ENCODE assay signal across 8 mouse cellular contexts in the genomic region with DNA sequence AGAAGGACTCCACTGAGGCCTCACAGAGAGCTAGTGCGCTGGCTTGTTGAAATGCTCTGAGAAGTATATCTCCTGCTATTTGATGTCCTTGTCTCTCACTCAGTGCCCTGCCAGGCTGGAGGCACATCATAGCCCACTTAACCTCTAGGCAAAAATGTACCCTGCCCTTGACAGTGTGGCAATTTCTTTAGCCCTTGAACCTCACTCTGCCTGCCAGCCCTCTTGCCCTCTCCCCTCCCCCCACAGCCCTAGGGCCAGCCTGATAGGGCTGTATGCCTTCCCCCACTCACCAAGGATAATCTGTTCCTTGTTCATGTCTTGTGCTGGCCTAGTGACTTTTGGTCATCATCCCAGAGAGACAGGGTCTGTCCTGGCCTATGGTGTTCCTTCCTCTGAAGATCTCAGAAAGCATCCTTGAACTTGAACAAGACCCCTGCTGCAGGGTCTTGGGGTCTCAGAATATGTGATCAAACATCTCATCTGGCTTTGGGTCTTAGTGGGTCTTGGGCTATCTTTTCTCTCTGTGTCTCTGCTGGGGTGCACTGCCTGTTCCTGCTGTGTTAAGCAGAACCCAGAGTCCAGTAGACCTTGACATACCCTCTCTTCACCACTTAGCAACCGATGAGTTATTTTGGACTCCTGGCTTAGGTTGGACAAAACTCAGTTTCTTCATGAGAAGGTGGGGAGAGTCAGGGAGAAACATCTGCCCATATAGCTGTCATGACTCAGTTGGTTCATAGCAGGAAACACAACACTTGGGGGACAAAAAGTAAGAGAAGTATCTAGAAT. TPM values are rescaled to one million over a fixed set of nuclear protein-coding genes. Genes with fewer than 3 reads are reported as not detected.
DNase-seq lines count a peak whose midpoint lies in the region; ATAC-seq and TF ChIP-seq lines count a peak whose summit lies in the region.

No protein-coding gene starts in this region.

- 82% methylated on average over 2 of the region's 2 CpGs for WGBS in heart, embryonic 11.5 days (ENCODE audit: insufficient replicate concordance)
- WGBS in intestine, embryonic 15.5 days: 82% methylated on average over 2 of the region's 2 CpGs
- 88% methylated on average over 2 of the region's 2 CpGs for WGBS in midbrain, embryonic 12.5 days
- WGBS in thymus, adult 2 months: 95% methylated on average over 2 of the region's 2 CpGs

- no peak for ATAC-seq in heart, embryonic 11.5 days (replicated peaks; ENCODE audit: insufficient number of reproducible peaks, low FRiP score, low TSS enrichment)
- no peak for ATAC-seq in intestine, embryonic 15.5 days
- no peak for ATAC-seq in midbrain, embryonic 12.5 days (ENCODE audit: low FRiP score, low read depth)

- no peaks in the 10 kb centered on the region; the same call in 1 of the 2 replicates for H3K9me3 ChIP-seq in heart, embryonic 11.5 days (replicated peaks; ENCODE audit: control insufficient read depth, low read length)
- no peaks in the 10 kb centered on the region for H3K9me3 ChIP-seq in intestine, embryonic 15.5 days
- H3K9me3 ChIP-seq in midbrain, embryonic 12.5 days: no peaks in the 10 kb centered on the region

- intact Hi-C loops in heart, postnatal 25 days (cut with DNase I): no loop called here

- peak overlapping the region; percentile 98 for H3K4me3 ChIP-seq in heart, embryonic 11.5 days (ENCODE audit: low read depth, low read length)
- peak overlapping the region; percentile 73 for H3K4me3 ChIP-seq in cortical plate, adult 2 months (ENCODE audit: insufficient read depth, low read length)
- H3K4me3 ChIP-seq in intestine, embryonic 15.5 days (replicated peaks): peak overlapping the region; percentile 93
- H3K4me3 ChIP-seq in midbrain, embryonic 12.5 days: peak overlapping the region; percentile 83
- no peak overlapping the region for H3K4me3 ChIP-seq in thymus, adult 2 months (ENCODE audit: control insufficient read depth, insufficient read depth, low read length)

- no peak for DNase-seq in heart, postnatal 25 days (ENCODE audit: low spot score)
- no peak for DNase-seq in left cerebral cortex, adult 11 months (ENCODE audit: low spot score)
- no peak for DNase-seq in thymus, adult 2 months
- DNase-seq in yolk sac, embryonic 10.5 days (ENCODE audit: low spot score): no peak

- no peaks in the 10 kb centered on the region for H3K27me3 ChIP-seq in heart, embryonic 11.5 days (ENCODE audit: control insufficient read depth, insufficient read depth, low read length)
- H3K27me3 ChIP-seq in intestine, embryonic 15.5 days (replicated peaks): no peaks in the 10 kb centered on the region
- no peaks in the 10 kb centered on the region for H3K27me3 ChIP-seq in midbrain, embryonic 12.5 days
- no peaks in the 10 kb centered on the region for H3K27me3 ChIP-seq in thymus, adult 2 months (ENCODE audit: control insufficient read depth, insufficient read depth, low read length)

- H3K4me2 ChIP-seq in heart, embryonic 11.5 days: peak overlapping the region; percentile 85
- H3K4me2 ChIP-seq in intestine, embryonic 15.5 days (replicated peaks): peak overlapping the region; percentile 80
- H3K4me2 ChIP-seq in midbrain, embryonic 12.5 days (replicated peaks): peak overlapping the region; percentile 94

- no peak for TF ChIP-seq CTCF in cortical plate, adult 2 months (IDR thresholded peaks at IDR 0.05; ENCODE audit: extremely low read depth, insufficient read depth, low read length)
- TF ChIP-seq CTCF in thymus, adult 2 months (IDR thresholded peaks at IDR 0.05; ENCODE audit: borderline replicate concordance, control insufficient read depth, extremely low read depth, insufficient read depth, low read length, poor library complexity): no peak

- H3K9ac ChIP-seq in heart, embryonic 11.5 days (ENCODE audit: low read depth, low read length): peak overlapping the region; percentile 90
- peak overlapping the region; percentile 86 for H3K9ac ChIP-seq in intestine, embryonic 15.5 days
- H3K9ac ChIP-seq in midbrain, embryonic 12.5 days (replicated peaks): peak overlapping the region; percentile 81

- peaks cover 26% of the 10 kb centered on the region for H3K36me3 ChIP-seq in heart, embryonic 11.5 days (ENCODE audit: control insufficient read depth, insufficient read depth, low read length)
- peaks cover 27% of the 10 kb centered on the region for H3K36me3 ChIP-seq in intestine, embryonic 15.5 days
- peaks cover 34% of the 10 kb centered on the region for H3K36me3 ChIP-seq in midbrain, embryonic 12.5 days
- H3K36me3 ChIP-seq in thymus, adult 2 months (ENCODE audit: control insufficient read depth, insufficient read depth, low read length): peaks cover 6% of the 10 kb centered on the region; the same call in 1 of the 2 replicates

- TF ChIP-seq POLR2A in cortical plate, adult 2 months (IDR thresholded peaks at IDR 0.05; ENCODE audit: extremely low read depth, insufficient read depth, low read length): no peak
- no peak for TF ChIP-seq POLR2A in thymus, adult 2 months (IDR thresholded peaks at IDR 0.05; ENCODE audit: control insufficient read depth, extremely low read depth, insufficient read depth, low read length, poor library complexity)

- no peak overlapping the region; the same call in 1 of the 2 replicates for H3K27ac ChIP-seq in heart, embryonic 11.5 days (ENCODE audit: low read depth, low read length)
- no peak overlapping the region for H3K27ac ChIP-seq in cortical plate, adult 2 months (ENCODE audit: insufficient read depth, low read length)
- H3K27ac ChIP-seq in intestine, embryonic 15.5 days: no peak overlapping the region
- H3K27ac ChIP-seq in midbrain, embryonic 12.5 days (replicated peaks): no peak overlapping the region
- no peak overlapping the region for H3K27ac ChIP-seq in thymus, adult 2 months (ENCODE audit: control insufficient read depth, insufficient read depth, low read length)

- peaks cover 15% of the 10 kb centered on the region for H3K4me1 ChIP-seq in heart, embryonic 11.5 days (ENCODE audit: control insufficient read depth, insufficient read depth, low read length)
- H3K4me1 ChIP-seq in cortical plate, adult 2 months (ENCODE audit: control insufficient read depth, insufficient read depth, low read length): peaks cover 4% of the 10 kb centered on the region; the same call in 1 of the 2 replicates
- H3K4me1 ChIP-seq in intestine, embryonic 15.5 days (replicated peaks): peaks cover 19% of the 10 kb centered on the region
- peaks cover 14% of the 10 kb centered on the region for H3K4me1 ChIP-seq in midbrain, embryonic 12.5 days
- peaks cover 8% of the 10 kb centered on the region for H3K4me1 ChIP-seq in thymus, adult 2 months (replicated peaks; ENCODE audit: control insufficient read depth, insufficient read depth, low read length)

RNA-seq across cellular contexts. Expression of a gene that starts 1.4 kb away (rescaled TPM):
- 22.2 and 22.9 TPM in 2 replicates for polyA plus RNA-seq in heart, embryonic 11.5 days (2014; fragmentation: Nextera tagmentation; extraction: Ambion mirVana)
- 10 to 100 TPM; 68.5 to 74.0 TPM for total RNA-seq in heart, postnatal 25 days (2021)
- 85.6 and 97.0 TPM in 2 replicates for polyA plus RNA-seq in cortical plate, adult 2 months (2012; rRNA removed)
- polyA plus RNA-seq in intestine, embryonic 15.5 days (2015; fragmentation: Nextera tagmentation; extraction: Ambion mirVana): 20.9 and 24.1 TPM in 2 replicates
- 28.8 and 30.4 TPM in 2 replicates for polyA plus RNA-seq in midbrain, embryonic 12.5 days (2016; fragmentation: Nextera tagmentation; extraction: Ambion mirVana)
- 25.8 and 28.7 TPM in 2 replicates for polyA plus RNA-seq in thymus, adult 2 months (2012; rRNA removed)

RNA-seq across cellular contexts. Expression of a gene that starts 6.3 kb away (rescaled TPM):
- polyA plus RNA-seq in heart, embryonic 11.5 days (2014; fragmentation: Nextera tagmentation; extraction: Ambion mirVana): 78.8 and 80.2 TPM in 2 replicates
- total RNA-seq in heart, postnatal 25 days (2021): 10 to 100 TPM; 39.7 to 40.3 TPM
- 520 and 530 TPM in 2 replicates for polyA plus RNA-seq in cortical plate, adult 2 months (2012; rRNA removed)
- polyA plus RNA-seq in intestine, embryonic 15.5 days (2015; fragmentation: Nextera tagmentation; extraction: Ambion mirVana): 68.4 and 69.4 TPM in 2 replicates
- polyA plus RNA-seq in midbrain, embryonic 12.5 days (2016; fragmentation: Nextera tagmentation; extraction: Ambion mirVana): 101 and 102 TPM in 2 replicates
- polyA plus RNA-seq in thymus, adult 2 months (2012; rRNA removed): 253 and 265 TPM in 2 replicates

RNA-seq across cellular contexts. Expression of a gene that starts 26.6 kb away (rescaled TPM):
- 19.5 and 21.3 TPM in 2 replicates for polyA plus RNA-seq in heart, embryonic 11.5 days (2014; fragmentation: Nextera tagmentation; extraction: Ambion mirVana)
- 10 to 100 TPM in 1 of 2 experiments, 1 to 10 TPM in 1; 8.3 to 10.4 TPM for total RNA-seq in heart, postnatal 25 days (2021)
- 32.0 and 35.5 TPM in 2 replicates for polyA plus RNA-seq in cortical plate, adult 2 months (2012; rRNA removed)
- polyA plus RNA-seq in intestine, embryonic 15.5 days (2015; fragmentation: Nextera tagmentation; extraction: Ambion mirVana): 44.5 and 50.9 TPM in 2 replicates
- 51.2 and 52.3 TPM in 2 replicates for polyA plus RNA-seq in midbrain, embryonic 12.5 days (2016; fragmentation: Nextera tagmentation; extraction: Ambion mirVana)
- 97.2 and 98.9 TPM in 2 replicates for polyA plus RNA-seq in thymus, adult 2 months (2012; rRNA removed)

RNA-seq across cellular contexts. Expression of a gene that starts 50.1 kb away (rescaled TPM):
- 61.5 and 66.0 TPM in 2 replicates for polyA plus RNA-seq in heart, embryonic 11.5 days (2014; fragmentation: Nextera tagmentation; extraction: Ambion mirVana)
- 100 to 1,000 TPM; 433 to 486 TPM for total RNA-seq in heart, postnatal 25 days (2021)
- polyA plus RNA-seq in cortical plate, adult 2 months (2012; rRNA removed): 44.7 and 50.9 TPM in 2 replicates
- 19.6 and 19.8 TPM in 2 replicates for polyA plus RNA-seq in intestine, embryonic 15.5 days (2015; fragmentation: Nextera tagmentation; extraction: Ambion mirVana)
- 20.4 and 22.6 TPM in 2 replicates for polyA plus RNA-seq in midbrain, embryonic 12.5 days (2016; fragmentation: Nextera tagmentation; extraction: Ambion mirVana)
- polyA plus RNA-seq in thymus, adult 2 months (2012; rRNA removed): 93.9 and 96.4 TPM in 2 replicates

RNA-seq across cellular contexts. Expression of a gene that starts 50.4 kb away (rescaled TPM):
- 50.3 and 63.5 TPM in 2 replicates for polyA plus RNA-seq in heart, embryonic 11.5 days (2014; fragmentation: Nextera tagmentation; extraction: Ambion mirVana)
- 10 to 100 TPM; 91.2 to 92.3 TPM for total RNA-seq in heart, postnatal 25 days (2021)
- polyA plus RNA-seq in cortical plate, adult 2 months (2012; rRNA removed): 167 and 176 TPM in 2 replicates
- polyA plus RNA-seq in intestine, embryonic 15.5 days (2015; fragmentation: Nextera tagmentation; extraction: Ambion mirVana): 117 and 120 TPM in 2 replicates
- polyA plus RNA-seq in midbrain, embryonic 12.5 days (2016; fragmentation: Nextera tagmentation; extraction: Ambion mirVana): 128 and 129 TPM in 2 replicates
- 180 and 227 TPM in 2 replicates for polyA plus RNA-seq in thymus, adult 2 months (2012; rRNA removed)
